Mouse (Mus musculus) effector memory CD4-positive, alpha-beta T cell, adult 7 months (primary cell): ENCODE data around the gene Eif3k. TPM values are rescaled to one million over a fixed set of nuclear protein-coding genes. Genes with fewer than 3 reads are reported as not detected.

Experiments
- polyA plus RNA-seq: library from polyadenylated mRNA; unstranded; fragments of 100-300 nt; shearing (Covaris generic); gene quantifications from one replicate; pipeline ENCODE4 v1.2.1, GENCODE M21; 2017

Eif3k gene
- 289 TPM for polyA plus RNA-seq

GRCm38 (mm10) chr7:28981651-28982273, at the start of gene Eif3k, which contains the start of gene Map4k1:
Eif3k (minus strand) TSS chr7:28981864.
Map4k1 (plus strand) TSS chr7:28982050.

DNA sequence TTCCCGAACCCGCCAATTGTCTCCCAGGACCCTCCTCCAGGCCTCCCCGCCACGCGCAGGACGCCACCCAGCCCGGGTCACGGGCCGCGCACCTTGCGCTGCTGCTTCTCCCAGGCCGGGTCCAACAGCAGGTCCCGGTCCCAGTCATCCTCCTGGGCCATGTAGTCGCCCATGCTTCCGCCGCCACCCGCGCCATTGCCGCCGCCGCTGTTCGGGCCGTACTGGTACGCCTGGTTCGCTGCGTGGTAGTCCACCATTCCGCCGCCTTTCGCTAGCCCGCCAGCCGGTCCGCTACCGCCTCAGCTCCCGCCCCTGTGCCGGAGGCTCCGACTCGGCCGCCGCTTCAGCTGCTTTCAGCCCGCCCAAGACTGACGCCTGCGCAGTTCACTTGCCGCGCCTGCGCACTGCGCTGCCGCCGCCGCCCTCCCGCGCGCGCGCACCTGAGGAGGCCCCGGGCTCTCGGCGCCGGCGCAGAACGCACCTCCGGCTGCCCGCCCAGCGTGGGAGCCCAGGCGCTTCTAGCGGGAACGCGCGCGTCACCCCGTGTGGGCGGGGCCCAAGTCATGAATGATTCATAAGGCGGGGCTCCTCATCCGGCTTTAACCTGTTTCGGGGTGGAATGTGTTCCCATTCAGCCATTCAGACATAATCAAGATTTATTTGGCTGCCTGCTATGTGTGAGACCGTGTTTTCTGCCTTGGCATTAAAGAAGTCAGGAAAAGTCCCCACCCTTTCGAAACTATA, 19.6 kb downstream of the Eif3k start, which contains the start of gene Actn4:
Actn4 (minus strand) TSS at position 414 of the 744 bp plus-strand sequence.

Other genes with a start within 250 kb of the Eif3k start
- gene Mrps12, start 240.0 kb downstream of the Eif3k start, polyA plus RNA-seq: 47.4 TPM
- gene Sars2, start 239.9 kb downstream of the Eif3k start, polyA plus RNA-seq: 19.0 TPM
- gene Ccer2, start 225.7 kb downstream of the Eif3k start, polyA plus RNA-seq: not detected
- gene Sirt2, start 215.1 kb downstream of the Eif3k start, polyA plus RNA-seq: 78.1 TPM
- 304 TPM for gene Nfkbib, start 214.4 kb downstream of the Eif3k start, polyA plus RNA-seq
- 310 TPM for gene Rinl, start 192.9 kb downstream of the Eif3k start, polyA plus RNA-seq
- 269 TPM for gene Hnrnpl, start 173.3 kb downstream of the Eif3k start, polyA plus RNA-seq
- gene Ech1, start 156.6 kb downstream of the Eif3k start, polyA plus RNA-seq: 157 TPM
- 22.2 TPM for gene Lgals4, start 148.0 kb downstream of the Eif3k start, polyA plus RNA-seq
- gene Lgals7, start 118.0 kb downstream of the Eif3k start, polyA plus RNA-seq: 2.3 TPM
- gene Capn12, start 100.4 kb downstream of the Eif3k start, polyA plus RNA-seq: 0.17 TPM
- 261 TPM for gene Actn4, start 19.5 kb downstream of the Eif3k start, polyA plus RNA-seq
- 128 TPM for gene Map4k1, start 186 bp upstream of the Eif3k start, polyA plus RNA-seq
- gene Ryr1, start 143.3 kb upstream of the Eif3k start, polyA plus RNA-seq: 1.2 TPM
- 0.29 TPM for gene Rasgrp4, start 153.0 kb upstream of the Eif3k start, polyA plus RNA-seq
- gene Fam98c, start 174.4 kb upstream of the Eif3k start, polyA plus RNA-seq: 43.6 TPM
- gene Ggn, start 188.3 kb upstream of the Eif3k start, polyA plus RNA-seq: not detected
- gene Spred3, start 188.5 kb upstream of the Eif3k start, polyA plus RNA-seq: not detected
- gene Psmd8, start 198.8 kb upstream of the Eif3k start, polyA plus RNA-seq: 173 TPM
- 1.4 TPM for gene Catsperg1, start 232.2 kb upstream of the Eif3k start, polyA plus RNA-seq